Mouse (Mus musculus): ENCODE measurements around the gene Oard1.

Gene Oard1

GRCm38 (mm10) chr17:48408526-48409291 lies 1.1 kb upstream of the Oard1 start:
- peak; percentile 75 for DNase-seq (ENCODE audit: low spot score)

GRCm38 (mm10) chr17:48410299-48410785 lies 528 bp downstream of the Oard1 start:
- DNase-seq (ENCODE audit: low spot score): no peak

GRCm38 (mm10) chr17:48411241-48411640 lies 1.4 kb downstream of the Oard1 start:
- no peak for DNase-seq (ENCODE audit: low spot score)

- no peak for DNase-seq (ENCODE audit: low spot score)
Measured at GRCm38 (mm10) chr17:48416011-48416410, 6.2 kb downstream of the Oard1 start.

GRCm38 (mm10) chr17:48416425-48417195 lies 6.8 kb downstream of the Oard1 start:
- DNase-seq (ENCODE audit: low spot score): no peak

- no peak for DNase-seq (ENCODE audit: low spot score)
Measured at GRCm38 (mm10) chr17:48417521-48417920, 7.7 kb downstream of the Oard1 start.

GRCm38 (mm10) chr17:48418174-48418573 lies 8.4 kb downstream of the Oard1 start:
- DNase-seq (ENCODE audit: low spot score): no peak

- no peak for DNase-seq (ENCODE audit: low spot score)
Measured at GRCm38 (mm10) chr17:48418781-48419180, 9.0 kb downstream of the Oard1 start.

- DNase-seq (ENCODE audit: low spot score): no peak
Measured at GRCm38 (mm10) chr17:48419571-48419970, 9.8 kb downstream of the Oard1 start.

- no peak for DNase-seq (ENCODE audit: low spot score)
Measured at GRCm38 (mm10) chr17:48424237-48424636, 14.4 kb downstream of the Oard1 start.

- DNase-seq (ENCODE audit: low spot score): no peak
Measured at GRCm38 (mm10) chr17:48425823-48426612, 16.2 kb downstream of the Oard1 start.

GRCm38 (mm10) chr17:48426991-48427750 lies 17.4 kb downstream of the Oard1 start:
- DNase-seq (ENCODE audit: low spot score): no peak

- no peak for DNase-seq (ENCODE audit: low spot score)
Measured at GRCm38 (mm10) chr17:48427852-48428530, 18.2 kb downstream of the Oard1 start.

GRCm38 (mm10) chr17:48430394-48430793 lies 20.6 kb downstream of the Oard1 start:
- no peak for DNase-seq (ENCODE audit: low spot score)

- DNase-seq (ENCODE audit: low spot score): no peak
Measured at GRCm38 (mm10) chr17:48431054-48431453, 21.2 kb downstream of the Oard1 start.

- DNase-seq (ENCODE audit: low spot score): no peak
Measured at GRCm38 (mm10) chr17:48432158-48432980, 22.6 kb downstream of the Oard1 start, which contains the start of gene Apobec2. Apobec2 (minus strand) TSS chr17:48432930.

GRCm38 (mm10) chr17:48433006-48433655 lies 23.3 kb downstream of the Oard1 start:
- DNase-seq (ENCODE audit: low spot score): no peak

GRCm38 (mm10) chr17:48433689-48434330 lies 24.0 kb downstream of the Oard1 start:
- DNase-seq (ENCODE audit: low spot score): no peak

- no peak for DNase-seq (ENCODE audit: low spot score)
Measured at GRCm38 (mm10) chr17:48434479-48434878, 24.7 kb downstream of the Oard1 start.

Data from testis, postnatal 14 days (tissue).